Mouse (Mus musculus) MEL (cell line): ENCODE data around the gene Pla2g7.

Experiments
- CHD1 ChIP-seq: IDR thresholded peaks from 2 replicates; pipeline ENCODE4 v1.6.1; 2012; ENCODE audit warnings: low read depth, mild to moderate bottlenecking, inconsistent platforms, low read length, improper control_type of control experiment
- CTCF ChIP-seq, 3 experiments: IDR thresholded peaks in 2 of 3; conservative IDR thresholded peaks in 1 of 3; 2 replicates each; pipeline ENCODE4 v1.5.1; 2011 to 2012; ENCODE audit warnings: low read length in 3 of 3, low read depth in 2 of 3, mild to moderate bottlenecking in 2 of 3, improper control_type of control experiment in 1 of 3, inconsistent platforms in 1 of 3, mixed read lengths in 1 of 3, moderate library complexity in 1 of 3; ENCODE audit not compliant: control insufficient read depth in 1 of 3, insufficient read depth in 1 of 3, poor library complexity in 1 of 3, severe bottlenecking in 1 of 3
- EP300 ChIP-seq, 2 experiments: IDR thresholded peaks; 2 replicates each; pipeline ENCODE4 v1.6.1; 2011; ENCODE audit warnings: improper control_type of control experiment in 2 of 2, low read length in 2 of 2, low read depth in 1 of 2, mild to moderate bottlenecking in 1 of 2
- GATA1 ChIP-seq: IDR thresholded peaks from 2 replicates; pipeline ENCODE4 v1.6.1; 2011; ENCODE audit warnings: low read depth, low read length, improper control_type of control experiment
- MXI1 ChIP-seq: IDR thresholded peaks from 2 replicates; pipeline ENCODE4 v1.6.1; 2011; ENCODE audit warnings: mild to moderate bottlenecking, low read depth, low read length, improper control_type of control experiment
- MYC ChIP-seq: IDR thresholded peaks from 2 replicates; pipeline ENCODE4 v1.6.1; 2011; ENCODE audit warnings: low read depth, mild to moderate bottlenecking, low read length, improper control_type of control experiment, moderate library complexity
- NRF1 ChIP-seq: IDR thresholded peaks from 2 replicates; pipeline ENCODE4 v1.6.1; 2014; ENCODE audit warnings: low read depth, mild to moderate bottlenecking, inconsistent platforms, low read length, improper control_type of control experiment, moderate library complexity; ENCODE audit not compliant: poor library complexity, insufficient read depth, severe bottlenecking
- POLR2A ChIP-seq, 2 experiments: IDR thresholded peaks; 2 replicates each; pipeline ENCODE4 v1.6.1; 2011 to 2012; ENCODE audit warnings: low read length in 2 of 2, mild to moderate bottlenecking in 2 of 2, control low read depth in 1 of 2, improper control_type of control experiment in 1 of 2, low read depth in 1 of 2, moderate library complexity in 1 of 2; ENCODE audit not compliant: control insufficient read depth in 1 of 2, insufficient read depth in 1 of 2, poor library complexity in 1 of 2
- SMC3 ChIP-seq: IDR thresholded peaks from 2 replicates; pipeline ENCODE4 v1.6.1; 2011; ENCODE audit warnings: low read depth, low read length, improper control_type of control experiment
- TAL1 ChIP-seq: IDR thresholded peaks from 2 replicates; pipeline ENCODE4 v1.6.1; 2012; ENCODE audit warnings: mild to moderate bottlenecking, inconsistent platforms, low read length, moderate library complexity, mixed read lengths
- ZC3H11A ChIP-seq: IDR thresholded peaks from 2 replicates; pipeline ENCODE4 v1.6.1; 2012; ENCODE audit warnings: low read depth, mild to moderate bottlenecking, inconsistent platforms, low read length, improper control_type of control experiment
- ZKSCAN1 ChIP-seq: IDR thresholded peaks from 2 replicates; pipeline ENCODE4 v1.6.1; 2012; ENCODE audit warnings: low read depth, mild to moderate bottlenecking, inconsistent platforms, low read length, improper control_type of control experiment, moderate library complexity
- ZNF384 ChIP-seq: IDR thresholded peaks from 2 replicates; pipeline ENCODE4 v1.6.1; 2012; ENCODE audit warnings: low read depth, mild to moderate bottlenecking, inconsistent platforms, low read length, improper control_type of control experiment

GRCm38 (mm10) chr17:43558678-43559077 is 9.2 kb upstream of the Pla2g7 start:
- no peak for TF ChIP-seq EP300 (IDR thresholded peaks at IDR 0.05; ENCODE audit: low read depth in 1 of 2, low read length in 2 of 2)
- TF ChIP-seq CTCF (IDR thresholded peaks at IDR 0.05 in 2 of 3, conservative IDR thresholded peaks at IDR 0.05 in 1 of 3; ENCODE audit: control insufficient read depth in 1 of 3, insufficient read depth in 1 of 3, low read depth in 2 of 3, low read length in 3 of 3, poor library complexity in 1 of 3, severe bottlenecking in 1 of 3), result no peak
- no peak for TF ChIP-seq POLR2A (IDR thresholded peaks at IDR 0.05; ENCODE audit: control insufficient read depth in 1 of 2, insufficient read depth in 1 of 2, low read depth in 1 of 2, low read length in 2 of 2, poor library complexity in 1 of 2)
- TF ChIP-seq MXI1, result no peak
- TF ChIP-seq ZNF384, result no peak
- TF ChIP-seq MYC, result no peak
- TF ChIP-seq ZC3H11A, result no peak
- no peak for TF ChIP-seq TAL1
- no peak for TF ChIP-seq SMC3
- TF ChIP-seq GATA1, result no peak
- no peak for TF ChIP-seq ZKSCAN1
- no peak for TF ChIP-seq NRF1
- TF ChIP-seq CHD1, result no peak
